Mouse (Mus musculus) stomach, embryonic 15.5 days (tissue): ENCODE data around the gene Twist1. TPM values are rescaled to one million over a fixed set of nuclear protein-coding genes. Genes with fewer than 3 reads are reported as not detected.

Experiments used
- ATAC-seq: fragments of 200-750 bp; cut with Nextera tagmentation; 2 replicates; pipeline ENCODE4 v1.8.0; 2017; ENCODE audit warnings: low read depth, moderate number of reproducible peaks, moderate TSS enrichment; ENCODE audit not compliant: insufficient read depth, low FRiP score
- H3K27ac ChIP-seq: fragments of 300-500 bp; sonication (generic); 2 replicates; pipeline ENCODE4 v1.5.1; 2015; ENCODE audit warnings: mild to moderate bottlenecking, inconsistent platforms
- H3K27me3 ChIP-seq: fragments of 300-500 bp; sonication (generic); replicated peaks from 2 replicates; pipeline ENCODE4 v1.6.1; 2015; ENCODE audit warnings: inconsistent platforms
- H3K36me3 ChIP-seq: fragments of 300-500 bp; sonication (generic); 2 replicates; pipeline ENCODE4 v1.6.1; 2015; ENCODE audit warnings: inconsistent platforms
- H3K4me1 ChIP-seq: fragments of 300-500 bp; sonication (generic); 2 replicates; pipeline ENCODE4 v1.6.1; 2015; ENCODE audit warnings: inconsistent platforms
- H3K4me2 ChIP-seq: fragments of 300-500 bp; sonication (generic); 2 replicates; pipeline ENCODE4 v1.6.1; 2015; ENCODE audit warnings: mild to moderate bottlenecking, inconsistent platforms
- H3K4me3 ChIP-seq: fragments of 300-500 bp; sonication (generic); replicated peaks from 2 replicates; pipeline ENCODE4 v1.5.1; 2015; ENCODE audit warnings: inconsistent platforms
- H3K9ac ChIP-seq: fragments of 300-500 bp; sonication (generic); 2 replicates; pipeline ENCODE4 v1.6.1; 2015; ENCODE audit warnings: inconsistent platforms
- H3K9me3 ChIP-seq: fragments of 300-500 bp; sonication (generic); 2 replicates; pipeline ENCODE4 v1.6.1; 2016; ENCODE audit warnings: inconsistent platforms
- WGBS: fragments of 180-500 bp; shearing (Covaris S2); methylation state at CpG from one replicate; pipeline ENCODE4 v1.1.7; 2015; 5-methylcytosine and 5-hydroxymethylcytosine counted together
- polyA plus RNA-seq: library from polyadenylated mRNA; unstranded; fragments of >200 nt; fragmentation: Nextera tagmentation; extraction: Ambion mirVana; gene quantifications from 2 replicates; pipeline ENCODE4 v1.2.1, GENCODE M21; 2015

The Twist1 gene
- polyA plus RNA-seq, result 4.2 and 5.3 TPM in 2 replicates

DNA sequence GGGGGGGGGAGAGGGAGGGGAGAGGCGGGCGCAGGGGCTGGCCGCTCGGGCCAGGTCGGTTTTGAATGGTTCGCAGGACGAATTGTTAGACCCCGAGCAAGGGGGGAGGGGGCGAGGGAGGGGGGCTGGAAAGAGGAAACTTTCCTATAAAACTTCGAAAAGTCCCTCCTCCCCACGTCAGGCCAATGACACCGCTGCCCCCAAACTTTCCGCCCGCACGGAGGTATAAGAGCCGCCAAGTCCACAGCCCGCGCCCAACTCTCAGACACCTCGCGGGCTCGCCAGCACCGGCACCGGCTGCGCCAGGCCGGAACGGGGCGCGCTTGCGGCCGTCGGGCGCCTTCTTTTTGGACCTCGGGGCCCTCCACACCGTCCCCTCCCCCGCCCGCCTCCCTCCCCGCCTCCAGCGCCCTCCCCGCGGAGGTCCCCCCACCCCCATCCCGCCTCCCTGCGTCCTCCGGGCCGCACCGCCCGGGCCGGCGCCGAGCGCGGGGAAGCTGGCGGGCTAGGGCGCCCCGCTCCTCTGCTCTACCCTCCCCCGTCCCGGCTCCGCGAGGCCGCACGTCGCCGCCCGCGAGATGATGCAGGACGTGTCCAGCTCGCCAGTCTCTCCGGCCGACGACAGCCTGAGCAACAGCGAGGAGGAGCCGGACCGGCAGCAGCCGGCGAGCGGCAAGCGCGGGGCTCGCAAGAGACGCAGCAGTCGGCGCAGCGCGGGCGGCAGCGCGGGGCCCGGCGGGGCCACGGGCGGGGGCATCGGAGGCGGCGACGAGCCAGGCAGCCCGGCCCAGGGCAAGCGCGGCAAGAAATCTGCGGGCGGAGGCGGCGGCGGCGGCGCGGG is at the start of gene Twist1:
Twist1 (plus strand) TSS at position 272 of the 841 bp plus-strand sequence.
- Histone ChIP-seq H3K36me3 (no peaks in the 10 kb centered on the region), H3K9me3 (no peaks in the 10 kb centered on the region), H3K9ac (peak within 1 kb of the TSS; percentile 54), H3K4me1 (peaks cover 16% of the 10 kb centered on the region; the same call in 1 of the 2 replicates), H3K27ac (peak within 1 kb of the TSS; percentile 61), H3K4me3 (peak within 1 kb of the TSS; percentile 62), H3K27me3 (peaks cover 56% of the 10 kb centered on the region), H3K4me2 (peak within 1 kb of the TSS; percentile 80)
- WGBS, result under 1% methylated on average over 73 of the region's 105 CpGs
- peak; percentile 71 for ATAC-seq

DNA sequence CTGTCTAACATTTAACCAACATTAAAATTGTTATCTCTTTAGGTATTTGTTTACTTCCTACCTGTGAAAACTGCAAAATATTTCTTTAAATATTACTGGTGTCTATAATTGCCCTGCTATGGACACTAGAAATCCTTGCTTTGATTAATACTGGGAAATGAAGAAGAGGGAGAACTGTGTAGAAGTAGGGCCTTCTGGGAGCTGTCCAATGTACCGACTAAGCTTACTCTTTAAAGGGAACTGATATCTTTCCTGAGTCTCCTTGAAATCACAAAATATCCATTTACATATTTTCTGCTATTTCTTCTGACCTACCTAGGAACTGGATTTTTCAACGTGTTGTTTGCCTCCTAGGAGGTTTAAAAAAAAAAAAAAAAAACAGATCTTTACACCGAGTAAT is 30.7 kb upstream of the Twist1 start:
- H3K36me3 ChIP-seq, result no peaks in the 10 kb centered on the region
- WGBS, result 6% methylated on average over 3 of the region's 3 CpGs
- H3K27me3 ChIP-seq, result peaks cover 31% of the 10 kb centered on the region
- H3K9me3 ChIP-seq, result no peaks in the 10 kb centered on the region
- ATAC-seq, result no peak
- H3K4me2 ChIP-seq, result no peak overlapping the region
- no peak overlapping the region for H3K9ac ChIP-seq
- H3K4me3 ChIP-seq, result no peak overlapping the region
- H3K27ac ChIP-seq, result no peak overlapping the region
- peaks cover 4% of the 10 kb centered on the region; the same call in 1 of the 2 replicates for H3K4me1 ChIP-seq

DNA sequence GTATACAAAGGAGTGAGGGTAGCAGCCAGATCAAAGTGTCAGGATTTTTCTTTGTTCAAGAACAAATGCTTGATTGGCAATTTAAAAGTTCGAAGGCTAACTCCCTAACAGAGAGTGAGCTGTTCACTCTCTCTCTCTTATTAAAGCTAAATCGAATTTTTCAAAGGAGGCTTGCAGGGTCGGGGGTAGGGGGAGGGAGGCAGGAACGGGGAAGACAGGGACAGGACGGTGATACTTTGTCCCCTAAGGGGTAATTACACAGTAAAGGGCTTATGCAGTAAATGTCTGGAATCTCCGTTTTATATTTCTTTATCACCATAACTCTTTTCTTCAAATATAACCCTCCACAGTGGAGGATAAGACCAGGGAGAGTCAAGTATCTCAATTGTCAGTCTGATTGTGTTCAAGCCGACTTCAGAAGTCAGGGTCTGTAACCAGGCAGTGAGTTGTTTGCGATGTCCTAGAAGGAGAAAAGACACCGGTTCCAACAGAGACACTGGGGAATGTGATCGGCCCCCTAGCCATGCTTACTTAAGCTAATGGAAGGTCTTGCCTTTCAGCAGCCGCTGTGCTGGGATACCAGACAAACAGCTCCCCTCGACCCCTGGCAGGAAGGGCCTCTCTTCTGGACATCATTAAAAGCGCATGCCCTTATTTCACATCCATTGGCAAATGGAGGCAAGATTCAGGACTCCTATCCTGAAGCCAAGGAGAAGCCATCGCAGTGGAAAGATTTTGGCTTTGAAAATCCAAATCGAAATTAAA is 30.0 kb upstream of the Twist1 start:
- H3K27ac ChIP-seq, result no peak overlapping the region
- peaks cover 4% of the 10 kb centered on the region; the same call in 1 of the 2 replicates for H3K4me1 ChIP-seq
- peaks cover 31% of the 10 kb centered on the region for H3K27me3 ChIP-seq
- H3K36me3 ChIP-seq, result no peaks in the 10 kb centered on the region
- WGBS, result 3% methylated on average over 15 of the region's 15 CpGs
- ATAC-seq, result no peak
- H3K9ac ChIP-seq, result no peak overlapping the region
- no peaks in the 10 kb centered on the region for H3K9me3 ChIP-seq
- no peak overlapping the region for H3K4me3 ChIP-seq
- no peak overlapping the region for H3K4me2 ChIP-seq

DNA sequence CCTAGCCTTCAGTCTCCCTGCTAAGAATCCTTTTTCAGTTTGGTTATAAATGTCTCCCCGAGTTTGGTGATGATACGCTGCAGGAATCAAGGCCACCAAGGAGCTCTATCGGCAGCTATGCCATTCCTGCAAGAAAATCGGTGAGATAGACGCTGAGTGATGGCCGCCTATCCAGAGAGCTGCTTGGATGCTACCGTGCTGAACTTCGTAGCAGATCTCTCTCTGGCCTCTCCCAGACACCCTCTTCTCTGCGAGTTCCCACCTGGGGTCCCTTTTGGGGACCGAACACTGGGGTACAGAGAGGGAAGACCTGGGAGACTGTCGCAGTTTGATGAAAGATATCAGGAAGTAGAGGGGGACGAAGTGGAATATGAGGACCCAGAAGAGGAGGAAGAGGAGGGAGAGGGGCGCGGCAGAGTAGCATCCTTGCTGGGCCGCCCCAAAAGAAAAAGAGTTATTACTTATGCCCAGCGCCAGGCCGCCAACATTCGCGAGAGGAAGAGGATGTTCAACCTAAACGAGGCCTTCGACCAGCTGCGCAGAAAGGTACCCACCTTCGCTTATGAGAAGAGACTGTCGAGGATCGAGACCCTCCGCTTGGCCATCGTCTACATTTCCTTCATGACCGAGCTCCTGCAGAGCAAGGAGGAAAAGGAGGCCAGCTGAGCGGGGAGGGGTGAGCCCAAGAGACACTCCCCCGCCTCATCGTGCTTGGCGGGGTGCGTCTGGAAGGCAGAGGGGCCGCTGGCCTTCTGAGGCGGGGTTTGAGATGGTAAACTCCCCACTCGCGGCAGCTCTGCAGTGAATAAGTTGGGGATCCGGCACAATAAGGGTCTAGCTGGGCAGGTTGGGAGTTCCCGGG is 28.9 kb upstream of the Twist1 start, which contains the start of gene Ferd3l:
Ferd3l (plus strand) TSS at position 95 of the 862 bp plus-strand sequence.
- 1% methylated on average over 39 of the region's 39 CpGs for WGBS
- Histone ChIP-seq H3K4me1 (peaks cover 4% of the 10 kb centered on the region; the same call in 1 of the 2 replicates), H3K4me3 (no peak within 1 kb of the TSS; the same call in 1 of the 2 replicates), H3K9ac (no peak within 1 kb of the TSS), H3K36me3 (no peaks in the 10 kb centered on the region), H3K27me3 (peaks cover 31% of the 10 kb centered on the region), H3K9me3 (no peaks in the 10 kb centered on the region), H3K4me2 (peak within 1 kb of the TSS; percentile 43), H3K27ac (no peak within 1 kb of the TSS)
- ATAC-seq, result no peak

DNA sequence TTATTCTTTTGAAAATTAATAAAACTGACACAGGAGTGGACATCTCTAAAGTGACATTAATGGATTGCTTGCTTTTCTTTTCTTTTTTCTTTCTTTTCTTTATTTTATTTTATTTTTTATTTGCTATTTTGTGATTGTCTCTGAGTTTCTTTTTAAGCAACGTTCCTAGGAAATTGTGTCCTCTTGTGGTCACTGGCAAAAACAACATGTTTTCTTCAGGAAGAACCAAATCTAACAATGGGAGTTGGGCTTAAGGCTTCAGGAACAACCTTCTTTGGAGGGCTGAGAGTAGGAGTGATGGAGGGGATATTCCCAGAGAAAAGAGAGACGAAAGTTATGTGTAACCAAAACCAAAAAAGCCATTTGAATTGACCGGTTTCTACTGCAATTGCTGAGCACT is 4.6 kb upstream of the Twist1 start:
- Histone ChIP-seq H3K4me3 (no peak overlapping the region), H3K4me1 (peaks cover 7% of the 10 kb centered on the region; the same call in 1 of the 2 replicates), H3K4me2 (no peak overlapping the region), H3K9me3 (no peaks in the 10 kb centered on the region), H3K9ac (no peak overlapping the region), H3K27ac (no peak overlapping the region), H3K27me3 (peaks cover 27% of the 10 kb centered on the region), H3K36me3 (no peaks in the 10 kb centered on the region)
- WGBS, result 8% methylated on average over 3 of the region's 3 CpGs
- ATAC-seq, result no peak

DNA sequence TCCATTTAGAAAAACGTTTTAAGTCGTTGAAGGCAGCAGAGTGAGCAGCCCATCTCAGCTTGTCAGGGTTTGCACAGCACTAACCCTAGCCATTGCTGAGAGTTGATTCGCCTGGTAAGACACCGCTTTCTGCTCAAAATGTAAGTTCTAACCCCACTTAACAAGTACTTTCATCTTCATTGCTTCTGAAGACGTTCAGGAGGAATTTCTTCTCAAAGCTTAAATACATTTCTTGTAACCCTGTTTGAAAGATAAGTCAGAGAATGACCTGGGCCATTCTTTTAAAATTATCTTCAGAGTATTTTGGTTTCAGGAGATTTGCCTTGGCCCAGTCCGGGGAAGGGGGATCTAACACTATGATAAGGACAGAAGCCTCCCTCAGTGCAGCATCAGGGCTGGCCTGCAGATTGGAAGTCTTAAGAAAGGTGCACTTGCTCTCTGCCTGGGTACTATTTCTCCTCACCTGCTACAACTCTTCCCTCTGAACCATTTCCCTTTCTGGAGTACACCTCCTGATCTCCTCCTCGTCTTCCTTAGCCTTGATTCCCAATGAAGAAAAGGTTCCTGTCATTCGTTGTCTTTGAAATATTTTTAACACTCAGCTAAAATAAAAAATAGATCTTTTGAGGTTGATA is 2.4 kb upstream of the Twist1 start:
- Histone ChIP-seq H3K4me3 (no peak overlapping the region), H3K4me2 (no peak overlapping the region), H3K9ac (no peak overlapping the region), H3K27me3 (peaks cover 40% of the 10 kb centered on the region), H3K36me3 (no peaks in the 10 kb centered on the region), H3K27ac (no peak overlapping the region), H3K4me1 (peaks cover 16% of the 10 kb centered on the region; the same call in 1 of the 2 replicates), H3K9me3 (no peaks in the 10 kb centered on the region)
- ATAC-seq, result no peak
- WGBS, result 23% methylated on average over 8 of the region's 8 CpGs

DNA sequence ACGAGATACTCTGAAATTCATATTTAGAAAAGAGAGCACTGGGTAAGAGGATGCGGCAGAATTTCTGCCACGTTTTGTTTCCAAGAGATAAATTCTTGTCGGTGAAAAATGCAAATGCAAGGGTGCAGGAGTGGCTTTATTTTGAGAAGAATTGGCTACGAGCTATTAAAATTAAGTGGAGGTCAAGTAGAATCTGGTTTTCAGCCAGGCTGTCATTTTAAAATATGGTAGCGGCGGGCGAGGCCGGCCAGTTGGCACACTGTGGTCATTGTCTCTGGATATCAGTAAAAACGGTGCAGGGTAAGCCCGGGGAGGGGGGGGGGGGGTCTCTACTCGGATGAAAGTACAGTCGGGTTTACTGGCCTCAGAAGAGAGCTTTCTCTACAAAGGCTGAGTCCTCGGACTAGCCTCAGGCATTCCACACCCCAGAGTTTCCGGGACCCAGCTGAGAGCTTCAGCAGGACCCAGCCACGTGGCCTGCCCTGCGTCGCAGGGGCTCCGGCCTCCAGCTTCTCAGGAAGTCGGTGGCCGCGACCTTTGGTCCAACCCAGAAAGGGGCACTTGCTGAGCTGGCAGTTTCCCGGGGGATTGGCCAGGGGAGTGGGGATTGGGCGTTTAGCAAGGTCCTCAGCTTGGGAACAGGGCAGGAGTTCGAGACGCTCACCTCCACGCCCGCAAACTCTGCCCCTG is 1.7 kb upstream of the Twist1 start:
- H3K27me3 ChIP-seq, result peaks cover 40% of the 10 kb centered on the region
- no peak overlapping the region for H3K9ac ChIP-seq
- H3K4me2 ChIP-seq, result peak overlapping the region; percentile 80
- peak overlapping the region; percentile 16; the same call in 1 of the 2 replicates for H3K4me3 ChIP-seq
- H3K4me1 ChIP-seq, result peaks cover 16% of the 10 kb centered on the region; the same call in 1 of the 2 replicates
- H3K27ac ChIP-seq, result no peak overlapping the region
- 8% methylated on average over 28 of the region's 28 CpGs for WGBS
- ATAC-seq, result no peak
- H3K36me3 ChIP-seq, result no peaks in the 10 kb centered on the region
- H3K9me3 ChIP-seq, result no peaks in the 10 kb centered on the region

DNA sequence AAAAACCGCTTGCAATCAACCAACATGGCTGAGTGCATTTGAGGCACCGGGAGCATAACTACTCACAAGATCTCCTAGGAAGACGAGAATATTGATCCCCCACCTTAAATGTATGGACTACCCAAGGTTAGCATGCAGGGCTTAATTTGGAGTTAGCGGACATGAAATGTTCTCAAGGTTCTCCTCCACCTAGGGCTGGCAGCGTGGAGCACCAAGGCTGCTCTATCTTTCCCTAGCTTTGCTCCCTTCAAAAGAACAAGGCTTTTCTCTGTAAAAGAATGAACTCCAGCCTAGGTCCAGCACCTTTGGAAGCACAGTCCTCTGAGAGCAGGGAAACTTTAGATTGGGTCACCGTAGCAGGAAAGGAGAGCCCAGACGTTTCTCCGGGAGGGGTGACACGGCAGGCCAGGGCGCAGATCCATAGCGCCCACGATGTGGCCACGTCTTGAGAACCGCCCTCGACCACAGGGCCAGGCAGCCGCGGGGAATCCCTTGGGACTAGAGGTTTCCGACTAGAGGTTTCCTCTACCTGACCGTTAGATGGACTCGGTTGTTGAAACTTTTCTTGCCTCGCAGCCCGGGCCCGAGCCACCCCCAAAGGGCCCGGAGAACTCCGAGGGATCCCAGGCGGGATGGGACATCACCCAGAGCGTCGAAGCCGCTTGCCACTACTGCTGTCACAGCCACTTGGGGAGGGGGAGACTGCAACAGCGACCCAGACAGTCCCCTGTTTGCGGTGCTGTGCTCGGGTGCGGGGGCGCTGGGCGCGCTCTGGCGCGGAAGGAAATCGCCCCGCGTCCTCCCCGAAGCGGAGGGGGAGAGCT is 683 bp upstream of the Twist1 start:
- H3K4me2 ChIP-seq, result peak overlapping the region; percentile 80
- peaks cover 16% of the 10 kb centered on the region; the same call in 1 of the 2 replicates for H3K4me1 ChIP-seq
- 1% methylated on average over 41 of the region's 43 CpGs for WGBS
- H3K27me3 ChIP-seq, result peaks cover 48% of the 10 kb centered on the region
- H3K9me3 ChIP-seq, result no peaks in the 10 kb centered on the region
- H3K27ac ChIP-seq, result peak overlapping the region; percentile 48
- peak overlapping the region; percentile 62 for H3K4me3 ChIP-seq
- peak overlapping the region; percentile 29; the same call in 1 of the 2 replicates for H3K9ac ChIP-seq
- peak; percentile 8; the same call in 1 of the 2 replicates for ATAC-seq
- no peaks in the 10 kb centered on the region for H3K36me3 ChIP-seq

DNA sequence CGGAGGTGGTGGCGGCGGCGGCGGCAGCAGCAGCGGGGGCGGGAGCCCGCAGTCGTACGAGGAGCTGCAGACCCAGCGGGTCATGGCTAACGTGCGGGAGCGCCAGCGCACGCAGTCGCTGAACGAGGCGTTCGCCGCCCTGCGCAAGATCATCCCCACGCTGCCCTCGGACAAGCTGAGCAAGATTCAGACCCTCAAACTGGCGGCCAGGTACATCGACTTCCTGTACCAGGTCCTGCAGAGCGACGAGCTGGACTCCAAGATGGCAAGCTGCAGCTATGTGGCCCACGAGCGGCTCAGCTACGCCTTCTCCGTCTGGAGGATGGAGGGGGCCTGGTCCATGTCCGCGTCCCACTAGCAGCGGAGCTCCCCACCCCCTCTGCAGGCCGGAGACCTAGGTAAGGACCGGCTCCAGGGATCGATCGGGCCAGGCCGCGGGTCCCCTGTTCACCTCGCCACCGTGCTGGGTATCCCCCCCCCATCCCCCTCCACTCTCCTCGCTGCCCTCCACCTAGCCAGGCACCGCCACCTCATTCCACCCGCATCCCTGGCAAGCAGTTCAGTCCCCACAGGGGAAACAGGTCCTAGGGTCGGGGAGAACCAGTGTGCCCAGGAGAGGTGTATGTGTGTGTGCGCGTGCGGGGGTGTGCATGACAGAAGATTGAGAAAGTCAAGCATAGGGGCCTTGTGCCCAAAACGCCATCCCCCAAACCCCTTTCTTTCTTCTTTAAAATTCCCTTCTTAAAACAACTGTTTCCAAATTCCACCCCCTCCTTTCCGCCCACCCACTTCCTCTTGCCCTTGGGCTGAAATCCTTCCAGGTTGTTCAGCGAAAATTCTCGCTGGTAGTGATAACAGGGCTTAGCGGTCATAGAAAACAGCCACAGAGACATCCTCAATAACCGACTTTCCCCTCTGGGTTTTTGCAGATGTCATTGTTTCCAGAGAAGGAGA is 1.0 kb downstream of the Twist1 start:
- WGBS, result 1% methylated on average over 53 of the region's 56 CpGs
- peak overlapping the region; percentile 61 for H3K27ac ChIP-seq
- H3K4me1 ChIP-seq, result peaks cover 16% of the 10 kb centered on the region; the same call in 1 of the 2 replicates
- H3K9me3 ChIP-seq, result no peaks in the 10 kb centered on the region
- H3K27me3 ChIP-seq, result peaks cover 64% of the 10 kb centered on the region
- H3K4me3 ChIP-seq, result peak overlapping the region; percentile 62
- H3K4me2 ChIP-seq, result peak overlapping the region; percentile 80
- peak overlapping the region; percentile 54 for H3K9ac ChIP-seq
- H3K36me3 ChIP-seq, result no peaks in the 10 kb centered on the region
- ATAC-seq, result 0 out of 2 replicates have a peak, but pooled peaks have one; percentile 6
